Mouse (Mus musculus) megakaryocyte-erythroid progenitor cell, adult 5-6 weeks (primary cell): ENCODE results near the gene Lsp1. TPM values are rescaled to one million over a fixed set of nuclear protein-coding genes. Genes with fewer than 3 reads are reported as not detected.

Experiments
- ATAC-seq: replicated peaks from 2 replicates; pipeline ENCODE4 v1.8.0; 2016; ENCODE audit warnings: mild to moderate bottlenecking, inconsistent platforms; ENCODE audit not compliant: severe bottlenecking, poor library complexity, low FRiP score, low TSS enrichment
- total RNA-seq, 2 experiments: library from RNA; stranded (forward) in 1 of 2; stranded (reverse) in 1 of 2; fragments of 200-1000, 215-1000 nt in 1 of 2; fragments of >200 nt in 1 of 2; fragmentation: Nextera tagmentation in 1 of 2; gene quantifications; 2 replicates each; pipeline ENCODE4 v1.2.3; 2014 to 2017

Gene Lsp1
- total RNA-seq, 2 experiments from 2014 or later, result 16.9 to 42.5 TPM

DNA sequence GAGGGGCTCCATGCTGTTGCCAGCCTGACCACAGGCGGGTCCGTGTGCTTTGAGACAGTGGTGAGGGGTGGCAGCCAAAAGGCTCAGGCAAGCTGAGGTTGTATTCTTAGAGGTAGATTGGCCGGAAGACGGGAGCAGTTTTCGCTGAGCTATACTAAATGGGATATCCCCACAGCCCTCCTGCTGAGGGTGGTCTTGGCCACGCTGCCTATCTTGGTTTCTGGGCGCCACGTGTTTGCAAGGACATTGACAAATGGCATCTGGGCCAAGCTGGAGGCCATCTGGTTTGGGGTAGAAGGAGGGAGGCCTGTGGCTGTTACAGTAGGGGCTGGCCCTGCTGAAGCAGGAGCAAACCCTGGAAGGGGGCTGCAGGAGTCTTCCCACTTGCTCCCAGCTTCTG is 32.9 kb downstream of the Lsp1 start:
- ATAC-seq, result no peak

DNA sequence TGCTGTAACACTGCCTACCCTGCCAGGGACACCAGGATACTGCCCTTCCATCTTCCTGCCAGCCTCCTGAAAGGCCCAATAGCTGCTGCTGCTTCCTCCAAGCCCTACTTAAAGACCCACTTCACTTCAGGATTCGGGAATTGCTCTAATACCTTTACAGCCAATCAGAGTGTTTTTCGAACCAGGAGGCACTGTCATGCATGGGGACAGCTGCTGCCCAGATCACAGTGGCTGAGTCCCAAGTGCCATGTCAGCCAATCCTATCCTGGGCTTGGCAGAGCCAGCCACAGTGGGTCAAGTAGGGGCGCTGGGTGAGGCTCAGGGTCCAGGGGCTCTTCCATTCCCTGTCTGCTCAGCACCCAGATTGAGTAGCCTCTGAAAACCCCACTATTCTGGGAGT is 35.5 kb downstream of the Lsp1 start:
- no peak for ATAC-seq

DNA sequence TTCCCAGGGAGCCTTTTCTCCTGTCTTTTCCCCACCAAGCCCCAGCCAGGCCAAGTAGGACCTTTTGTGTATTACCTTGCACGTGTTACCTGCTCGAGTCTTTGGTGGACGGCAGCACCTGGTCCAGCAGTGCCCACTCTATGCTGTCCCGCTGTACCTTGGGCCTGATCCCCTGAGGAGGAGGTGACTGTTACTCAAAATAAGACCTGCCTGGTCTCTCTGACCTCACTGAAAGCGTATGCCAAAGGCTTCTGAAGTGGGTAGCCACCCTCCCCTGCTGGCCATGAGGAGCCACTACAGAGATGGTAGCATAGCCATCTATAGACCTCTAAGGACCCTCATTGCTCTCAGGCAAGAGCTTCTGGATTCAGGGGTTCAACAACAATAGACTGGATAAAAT is 36.2 kb downstream of the Lsp1 start:
- peak; percentile 49; the same call in 1 of the 2 replicates for ATAC-seq

DNA sequence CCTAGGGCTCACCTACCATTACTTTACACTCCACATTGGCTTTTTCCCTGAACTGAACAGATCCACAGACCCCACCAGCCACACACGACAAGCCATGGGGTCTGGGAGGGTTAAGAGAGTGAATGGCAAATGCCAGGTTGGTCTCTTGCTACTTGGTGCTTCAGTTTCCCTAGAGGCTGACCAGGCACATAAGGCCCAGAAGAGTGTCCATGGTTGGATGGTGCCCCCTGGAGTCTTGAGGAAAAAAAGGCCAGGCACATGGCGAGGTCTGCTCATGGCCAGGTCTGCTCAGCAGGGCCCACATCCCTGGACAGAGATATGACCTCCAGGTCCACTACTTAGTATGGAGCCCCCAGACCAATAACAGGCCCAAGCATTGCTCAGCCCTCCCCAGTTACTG is 37.2 kb downstream of the Lsp1 start:
- no peak for ATAC-seq

DNA sequence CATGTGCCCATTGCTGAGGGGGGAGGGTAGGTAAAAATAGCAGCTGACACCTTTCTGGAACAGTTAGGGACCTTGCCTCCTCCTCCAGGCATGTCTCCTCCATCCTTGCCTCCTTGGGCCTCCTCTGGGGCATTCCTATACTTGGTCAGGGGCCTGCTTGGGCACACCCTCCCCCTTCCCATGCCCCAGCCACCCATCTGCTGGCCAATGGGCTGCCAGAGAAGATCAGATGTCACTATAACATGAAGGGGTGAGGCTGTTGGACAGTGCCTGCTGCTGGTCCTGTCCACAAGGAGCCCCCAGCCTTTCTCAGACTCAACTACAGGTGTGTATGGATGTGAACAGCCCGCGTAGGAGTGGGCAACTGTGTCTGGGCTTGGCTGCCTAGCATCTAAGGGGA is 38.0 kb downstream of the Lsp1 start, which contains the start of gene Tnnt3:
Tnnt3 (plus strand) TSS at position 262 of the 400 bp plus-strand sequence.
- no peak for ATAC-seq

DNA sequence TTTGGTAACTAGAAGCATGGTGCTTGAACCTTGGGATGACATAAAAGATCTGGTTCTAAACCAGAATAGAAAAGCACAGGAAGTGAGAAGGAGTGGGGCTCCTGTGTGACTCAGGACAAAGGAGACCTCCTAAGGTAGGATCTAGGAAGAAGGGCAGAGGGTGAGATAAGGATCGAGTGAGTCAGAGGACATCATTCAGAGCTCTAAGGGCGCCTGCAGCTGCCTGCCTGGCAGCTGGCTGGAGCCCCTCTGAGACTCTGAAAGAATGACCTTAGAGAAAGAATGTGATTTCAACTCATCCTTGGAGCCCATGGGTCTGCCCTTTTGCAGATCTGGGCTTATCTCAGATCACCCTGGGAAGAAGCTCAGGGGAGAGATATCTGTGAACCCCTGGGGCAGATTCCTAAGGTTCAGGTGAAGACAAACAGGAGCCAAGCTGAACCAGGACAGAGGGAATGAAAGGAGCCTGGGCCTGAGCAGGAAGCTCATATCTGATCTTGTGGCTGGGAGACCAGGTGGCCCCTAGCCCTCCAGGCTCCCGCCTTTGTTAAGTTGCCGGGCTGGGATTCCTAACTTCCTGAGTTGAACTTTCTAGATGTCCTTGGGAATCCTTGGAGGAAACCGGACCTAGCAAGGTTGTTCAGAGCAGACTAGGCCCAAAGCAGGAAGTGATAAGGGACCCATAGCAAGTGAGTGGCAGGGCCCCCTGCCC is 38.6 kb downstream of the Lsp1 start:
- no peak for ATAC-seq

DNA sequence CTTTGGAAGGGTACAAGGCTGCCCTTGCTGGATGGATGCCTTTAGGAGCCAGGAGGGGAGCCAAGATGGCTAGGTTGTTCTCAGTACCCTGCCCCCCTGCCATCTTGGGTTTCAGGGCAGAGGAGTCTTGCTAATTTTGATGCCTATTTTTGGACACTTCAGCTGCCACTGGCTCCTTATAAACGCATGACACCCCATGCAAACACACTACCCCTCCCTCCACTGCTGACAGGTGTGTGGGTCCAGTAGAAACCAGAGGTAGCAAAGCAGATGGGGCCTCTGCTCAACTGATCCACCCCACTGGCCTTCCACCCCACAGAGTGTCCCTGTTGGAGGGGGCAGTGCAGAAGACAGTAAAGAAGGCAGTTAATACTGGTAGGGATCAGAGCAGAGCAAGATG is 39.4 kb downstream of the Lsp1 start:
- ATAC-seq, result no peak

DNA sequence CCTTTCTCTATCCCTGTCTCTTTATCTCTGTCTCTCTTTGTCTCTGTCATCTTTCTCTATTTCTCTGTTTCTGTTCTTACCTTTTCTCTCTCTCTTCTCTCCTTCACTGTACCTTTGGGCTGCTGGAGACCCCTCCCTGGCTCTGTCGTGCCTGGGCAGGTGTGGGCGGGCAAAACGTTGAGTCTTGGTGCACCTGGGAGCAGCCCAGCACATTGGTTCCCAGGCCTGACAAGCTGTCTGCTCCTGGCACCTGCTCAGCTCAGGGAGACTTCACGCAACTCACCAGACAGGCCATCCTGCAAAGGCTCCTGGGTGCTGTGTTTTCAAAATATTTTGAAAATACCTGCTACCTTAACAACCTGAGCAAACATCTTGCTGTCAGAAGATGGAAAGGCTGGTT is 42.6 kb downstream of the Lsp1 start:
- ATAC-seq, result no peak

DNA sequence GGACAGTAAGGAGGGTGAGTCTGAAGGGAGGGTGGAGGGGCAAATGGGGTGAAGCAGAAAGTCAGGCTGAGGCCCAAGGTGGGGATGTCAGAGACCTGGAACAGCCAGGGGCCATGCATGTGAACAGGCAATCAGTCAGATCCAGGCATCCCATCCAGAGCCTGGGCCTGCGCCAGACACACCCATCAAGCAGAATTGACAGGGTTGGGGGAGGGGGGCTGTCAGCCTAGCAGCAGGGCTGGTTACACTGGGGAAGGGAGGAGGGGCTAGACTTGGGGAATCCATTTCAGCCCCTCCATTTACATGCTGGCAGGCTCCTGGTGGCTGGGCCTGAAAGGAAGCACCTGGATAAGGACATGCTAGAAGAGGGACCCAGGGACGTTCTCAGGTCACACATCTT is 45.3 kb downstream of the Lsp1 start:
- ATAC-seq, result no peak

DNA sequence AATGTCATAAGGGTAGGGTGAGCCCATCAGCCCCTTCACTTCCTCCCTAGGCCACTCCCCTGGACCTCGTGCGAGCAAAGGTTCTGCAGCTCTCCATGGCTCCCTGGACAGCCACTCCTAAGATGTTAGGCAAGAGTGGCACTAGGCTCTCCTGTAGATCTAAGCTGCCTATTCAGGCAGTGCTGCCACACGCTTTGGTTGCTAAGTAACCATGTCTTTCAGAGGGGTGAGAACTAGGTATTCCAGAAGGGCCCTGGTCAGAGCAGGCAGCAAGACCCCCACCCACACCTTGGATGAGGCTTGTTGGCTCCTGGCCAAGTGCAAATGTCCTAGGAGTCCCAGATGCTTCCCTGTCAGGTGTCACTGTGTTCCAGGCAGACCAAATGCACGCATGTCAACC is 45.9 kb downstream of the Lsp1 start:
- no peak for ATAC-seq

DNA sequence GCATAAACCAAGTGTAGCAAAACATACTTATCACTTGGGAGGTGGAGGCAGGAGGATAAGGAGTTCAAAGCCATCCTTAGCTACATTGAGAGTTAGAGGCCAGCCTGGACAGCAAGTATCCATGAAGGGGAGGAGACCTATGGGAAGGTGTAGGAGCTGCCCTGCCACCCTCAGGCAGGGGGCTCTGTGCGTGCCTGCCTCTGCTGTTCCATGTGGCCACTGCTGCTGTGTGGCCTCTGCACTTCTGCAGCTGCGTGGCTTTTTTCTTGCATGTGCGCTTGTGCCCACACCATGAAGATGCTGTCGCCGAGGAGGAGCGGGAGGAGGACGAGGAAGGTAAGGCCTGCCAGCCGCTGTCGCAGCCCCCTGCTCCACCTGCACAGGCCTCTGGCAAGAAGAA is 46.8 kb downstream of the Lsp1 start:
- no peak for ATAC-seq

DNA sequence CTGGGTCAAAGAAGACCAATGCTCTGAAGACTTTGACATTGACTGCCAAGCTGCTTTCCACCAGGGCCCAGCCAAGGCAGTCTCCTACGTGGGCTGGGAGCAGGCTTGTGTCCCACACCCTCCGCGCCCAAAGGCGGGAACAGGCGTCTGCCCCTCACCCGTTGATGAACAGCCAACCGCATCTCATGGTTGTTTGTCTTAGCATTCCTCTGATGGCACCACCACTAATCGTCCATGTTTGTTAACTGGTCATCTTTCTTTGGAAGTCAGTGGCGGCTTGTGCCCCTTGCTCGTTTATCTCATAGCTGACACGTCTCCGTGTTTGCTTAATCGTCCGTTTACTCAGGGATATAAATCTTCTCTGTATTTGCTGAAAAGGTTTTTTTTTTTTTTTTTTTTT is 48.9 kb downstream of the Lsp1 start:
- ATAC-seq, result no peak

DNA sequence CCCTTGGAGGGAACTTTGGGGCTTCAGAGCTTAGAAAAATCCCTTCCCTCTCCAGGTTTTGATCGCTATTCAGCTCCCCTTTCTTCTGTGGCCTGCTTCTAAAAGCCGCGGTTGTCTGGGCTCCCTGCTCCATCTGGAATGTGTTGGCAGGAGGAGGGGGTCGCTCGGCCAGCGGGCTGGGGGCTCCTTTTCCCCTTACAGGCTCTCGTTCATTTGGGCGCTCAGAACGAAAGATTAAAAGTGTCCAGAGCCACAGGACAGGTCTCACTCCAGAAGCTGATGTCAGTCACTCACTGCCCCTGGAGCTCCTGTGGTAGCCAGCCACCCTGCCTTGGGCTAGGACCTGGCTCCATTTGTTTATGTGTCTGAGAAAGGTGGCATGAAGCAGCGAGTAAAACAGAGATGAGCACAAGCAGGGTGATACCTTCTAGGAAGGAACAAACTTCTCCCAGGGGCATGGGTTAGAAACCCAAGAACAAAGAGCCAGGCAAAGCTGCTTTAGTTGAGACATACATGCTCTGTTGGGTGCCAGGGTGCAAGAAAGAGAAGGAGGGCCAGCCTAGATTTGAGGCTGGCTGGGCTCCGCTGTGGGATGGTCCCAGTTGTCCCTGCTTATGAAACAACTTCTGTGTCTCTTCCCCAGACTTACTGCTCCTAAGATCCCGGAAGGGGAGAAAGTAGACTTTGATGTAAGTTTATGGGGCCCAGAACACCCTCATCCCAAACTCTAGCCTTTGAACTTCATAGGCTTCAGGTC is 49.6 kb downstream of the Lsp1 start:
- ATAC-seq, result no peak

DNA sequence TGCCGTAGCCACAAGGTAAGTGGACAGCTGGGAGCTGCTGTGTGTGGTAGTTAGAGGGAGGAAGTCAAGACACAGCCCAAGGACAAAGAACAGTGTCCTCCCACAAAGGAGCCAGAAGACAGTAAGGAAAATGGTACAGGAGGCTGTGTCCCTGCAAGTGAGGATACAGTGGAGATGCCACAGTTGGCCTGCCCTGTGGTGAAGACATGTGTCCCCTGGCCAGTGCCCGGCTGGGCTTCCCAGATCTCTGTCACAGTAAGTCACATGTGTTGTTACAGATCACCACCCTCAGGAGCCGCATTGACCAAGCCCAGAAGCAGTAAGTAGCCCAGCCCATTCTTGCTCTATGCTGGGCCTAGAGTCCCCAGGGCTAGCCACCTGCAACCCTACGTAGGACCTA is 53.4 kb downstream of the Lsp1 start:
- ATAC-seq, result no peak

DNA sequence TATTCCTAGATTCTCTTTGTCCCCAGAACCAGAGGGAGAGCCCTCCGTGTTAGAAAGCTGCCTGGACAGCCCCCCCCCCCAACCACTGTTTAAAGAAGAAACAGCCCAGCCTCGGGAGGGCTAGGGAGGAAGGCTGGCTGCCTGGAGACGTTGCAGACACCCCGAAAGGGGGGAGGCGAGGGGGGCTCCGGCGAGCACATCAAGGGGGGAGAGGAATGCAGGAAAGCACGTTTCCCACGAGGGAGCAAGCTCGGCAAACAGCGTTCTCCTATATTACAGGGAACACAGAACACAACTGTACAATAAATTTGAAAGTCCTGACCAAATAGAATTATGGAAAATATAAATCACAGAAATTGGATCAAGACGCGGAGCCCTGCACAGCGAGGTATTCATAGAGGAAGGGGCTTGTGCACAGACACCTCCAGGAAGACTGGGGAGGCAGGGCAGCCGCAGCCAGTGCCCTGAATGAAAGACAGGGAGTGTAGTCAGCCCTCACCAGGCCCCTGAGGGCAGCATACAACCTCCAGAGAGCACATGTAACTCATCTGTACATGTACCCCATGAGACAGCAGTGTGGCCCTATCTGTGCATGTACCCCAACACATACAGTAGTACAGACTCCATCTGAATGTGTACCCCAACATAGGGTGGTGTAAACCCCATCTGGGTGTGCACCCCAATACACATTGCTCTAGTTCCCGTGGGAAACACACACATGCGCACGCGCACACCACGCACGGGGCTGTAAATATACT is 55.8 kb downstream of the Lsp1 start:
- no peak for ATAC-seq

DNA sequence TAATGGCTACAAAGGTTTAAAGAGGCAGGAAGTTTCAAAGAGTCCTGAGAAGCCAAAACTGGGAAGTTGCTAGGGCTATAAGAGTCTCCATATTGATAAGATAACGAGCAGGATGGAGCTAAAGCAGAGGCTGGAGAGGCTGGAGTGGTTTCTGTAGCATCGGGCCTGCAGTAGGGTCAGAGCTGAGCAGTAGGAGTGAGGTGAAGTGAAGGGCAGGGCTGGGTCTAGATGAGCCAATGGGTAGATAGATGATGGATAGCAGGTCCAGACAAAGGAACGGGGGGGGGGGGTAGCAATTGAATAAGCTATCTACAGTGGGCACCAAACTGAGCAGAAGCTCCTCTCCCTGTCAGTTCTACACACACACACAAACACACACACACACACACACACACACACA is 56.9 kb downstream of the Lsp1 start:
- no peak for ATAC-seq

DNA sequence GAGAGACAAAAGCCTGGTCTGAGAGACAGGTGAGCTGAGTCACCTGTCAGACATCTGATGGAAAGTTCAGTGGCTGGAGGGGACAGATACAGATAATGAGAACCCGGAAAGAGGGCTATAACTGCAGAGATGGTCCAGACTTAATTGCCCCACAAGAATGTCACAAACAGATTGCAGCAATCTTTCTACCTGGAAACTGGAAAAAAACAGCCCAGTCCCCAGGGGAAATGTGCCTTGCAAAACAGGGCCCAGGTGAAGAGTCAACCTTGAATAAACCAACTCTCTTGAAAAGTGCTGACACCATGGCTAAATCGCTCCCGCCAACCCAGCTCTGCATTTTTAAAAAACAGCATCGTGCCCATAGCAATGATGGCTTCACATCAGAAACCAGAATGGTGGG is 59.7 kb downstream of the Lsp1 start:
- ATAC-seq, result no peak

DNA sequence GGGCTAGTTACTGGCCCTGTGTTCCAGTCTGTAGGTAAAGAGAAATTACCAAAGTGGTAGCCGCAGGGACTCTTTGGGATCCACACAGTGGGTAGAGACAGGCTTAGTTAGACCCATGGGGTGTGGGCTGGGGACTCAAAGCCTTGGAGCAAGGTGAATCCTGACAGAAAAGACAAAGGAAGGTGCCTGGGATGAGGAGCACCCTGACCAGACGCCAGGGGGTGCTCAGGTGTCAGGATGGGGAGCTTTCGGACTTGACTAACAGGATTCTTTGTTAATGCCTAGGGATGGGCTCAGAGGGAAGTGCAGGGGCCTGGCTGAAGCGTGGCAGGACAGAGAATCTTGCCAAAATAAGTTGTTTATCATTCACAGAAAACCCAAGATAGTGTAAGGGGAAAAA is 61.7 kb downstream of the Lsp1 start:
- 0 out of 2 replicates have a peak, but pooled peaks have one; percentile 27 for ATAC-seq

DNA sequence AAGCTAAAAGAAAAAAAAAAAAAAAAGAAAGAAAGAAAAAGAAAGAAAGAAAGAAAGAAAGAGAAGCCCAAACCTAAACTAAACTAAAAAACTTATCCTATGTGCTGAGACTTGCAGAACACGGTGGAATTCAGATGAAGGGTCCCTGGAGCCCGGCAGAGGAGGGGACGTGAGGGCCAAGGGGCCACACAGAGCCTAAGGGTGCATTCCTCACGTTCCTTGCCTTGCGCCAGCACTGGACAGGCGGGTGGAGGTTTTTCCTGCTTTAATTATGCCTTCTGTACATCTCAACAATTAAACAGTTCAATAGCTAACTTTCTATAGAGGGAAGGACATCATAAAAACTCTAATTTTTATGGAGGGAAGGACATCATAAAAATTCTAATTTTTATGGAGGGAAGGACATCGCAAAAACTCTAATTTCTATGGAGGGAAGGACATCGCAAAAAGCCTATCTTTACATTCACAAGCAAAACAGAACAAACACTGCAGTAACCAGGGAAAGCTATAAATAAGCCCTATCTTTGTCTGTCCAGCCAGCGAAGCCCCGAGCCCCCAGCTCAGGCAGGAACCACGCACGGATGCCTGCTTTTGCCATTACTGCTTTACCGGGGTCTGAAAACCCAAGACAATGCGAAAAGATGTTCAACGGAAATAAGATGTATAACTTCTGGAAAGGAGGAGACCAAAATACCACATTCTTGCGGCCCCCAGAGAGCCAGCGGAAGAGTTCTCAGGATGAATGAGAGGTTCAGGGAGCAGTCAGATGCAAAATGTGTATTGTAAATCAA is 62.8 kb downstream of the Lsp1 start:
- no peak for ATAC-seq
